Mouse (Mus musculus) embryonic facial prominence, embryonic 13.5 days (tissue): ENCODE results near the gene Alpk1. TPM values are rescaled to one million over a fixed set of nuclear protein-coding genes. Genes with fewer than 3 reads are reported as not detected.

Experiments
- ATAC-seq: fragments of 200-750 bp; cut with Nextera tagmentation; 2 replicates; pipeline ENCODE4 v1.8.0; 2017; ENCODE audit warnings: low read depth; ENCODE audit not compliant: insufficient number of reproducible peaks, insufficient read depth, low FRiP score, low TSS enrichment
- H3K27ac ChIP-seq: fragments of 300-500 bp; sonication (generic); 2 replicates; pipeline ENCODE4 v1.5.1; 2015; ENCODE audit warnings: moderate library complexity, mild to moderate bottlenecking, inconsistent platforms
- H3K27me3 ChIP-seq: fragments of 300-500 bp; sonication (generic); 2 replicates; pipeline ENCODE4 v1.6.1; 2015; ENCODE audit warnings: mild to moderate bottlenecking, inconsistent platforms
- H3K36me3 ChIP-seq: fragments of 300-500 bp; sonication (generic); 2 replicates; pipeline ENCODE4 v1.6.1; 2015; ENCODE audit warnings: mild to moderate bottlenecking, inconsistent platforms
- H3K4me1 ChIP-seq: fragments of 300-500 bp; sonication (generic); 2 replicates; pipeline ENCODE4 v1.6.1; 2015; ENCODE audit warnings: inconsistent platforms
- H3K4me2 ChIP-seq: fragments of 300-500 bp; sonication (generic); 2 replicates; pipeline ENCODE4 v1.6.1; 2015; ENCODE audit warnings: moderate library complexity, mild to moderate bottlenecking, inconsistent platforms
- H3K4me3 ChIP-seq: fragments of 300-500 bp; sonication (generic); 2 replicates; pipeline ENCODE4 v1.5.1; 2015; ENCODE audit warnings: mild to moderate bottlenecking, inconsistent platforms
- H3K9ac ChIP-seq: fragments of 300-500 bp; sonication (generic); 2 replicates; pipeline ENCODE4 v1.6.1; 2015; ENCODE audit warnings: mild to moderate bottlenecking, inconsistent platforms
- H3K9me3 ChIP-seq: fragments of 300-500 bp; sonication (generic); 2 replicates; pipeline ENCODE4 v1.6.1; 2016; ENCODE audit warnings: inconsistent platforms
- WGBS: fragments of 180-500 bp; shearing (Covaris S2); methylation state at CpG from one replicate; pipeline ENCODE4 v1.1.7; 2015; ENCODE audit warnings: mixed read lengths; 5-methylcytosine and 5-hydroxymethylcytosine counted together
- polyA plus RNA-seq: library from polyadenylated mRNA; unstranded; fragments of >200 nt; fragmentation: Nextera tagmentation; extraction: Ambion mirVana; gene quantifications from 2 replicates; pipeline ENCODE4 v1.2.1, GENCODE M21; 2015

Alpk1 gene
- polyA plus RNA-seq, 1 experiment from 2014 or later: 2.3 TPM

DNA sequence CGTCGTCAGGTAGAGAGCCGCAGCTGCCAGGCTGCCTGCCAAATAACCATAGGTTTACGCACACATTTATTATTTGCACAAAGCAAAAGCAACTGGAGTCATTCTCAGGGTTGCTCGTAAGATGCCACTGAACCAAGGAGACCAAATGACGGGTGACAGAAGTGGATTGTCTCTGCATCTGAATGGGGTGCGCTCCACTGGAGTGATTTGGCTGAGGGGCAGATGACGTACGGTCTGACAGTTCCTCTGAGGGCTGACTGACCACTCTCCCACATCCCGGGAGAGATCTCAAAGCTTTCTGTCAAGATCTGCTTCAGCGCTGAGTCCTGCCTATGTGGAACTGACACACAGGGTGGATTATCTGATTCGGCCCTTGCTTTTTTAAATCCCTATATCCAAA lies 24.7 kb upstream of the Alpk1 start:
- 86% methylated on average over 12 of the region's 12 CpGs for WGBS

DNA sequence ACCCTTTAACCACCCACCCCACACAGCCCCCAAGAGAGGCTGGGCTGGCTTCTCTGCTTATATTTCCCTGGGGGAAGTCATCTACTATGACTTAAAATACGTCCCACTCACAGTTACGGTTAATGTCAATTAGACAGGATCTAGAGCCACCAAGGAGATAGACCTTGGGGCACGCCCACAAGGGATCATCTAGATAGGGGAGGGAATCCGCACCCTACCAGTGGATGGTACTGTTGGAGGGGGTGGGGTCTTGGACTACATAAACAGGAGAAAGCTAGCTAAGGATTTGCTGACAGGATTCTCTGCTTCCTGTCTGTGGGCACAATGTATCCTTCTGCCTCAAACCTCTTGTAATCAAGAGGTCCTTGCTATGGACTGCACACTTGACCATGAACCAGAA lies 24.1 kb upstream of the Alpk1 start:
- peaks cover 4% of the 10 kb centered on the region for H3K4me1 ChIP-seq
- no peak overlapping the region for H3K4me3 ChIP-seq
- no peaks in the 10 kb centered on the region for H3K9me3 ChIP-seq
- H3K27me3 ChIP-seq: no peaks in the 10 kb centered on the region
- ATAC-seq: no peak
- whole genome bisulfite sequencing: 77% methylated on average over 4 of the region's 4 CpGs
- H3K4me2 ChIP-seq: no peak overlapping the region
- no peak overlapping the region for H3K27ac ChIP-seq
- H3K9ac ChIP-seq: no peak overlapping the region
- peaks cover 36% of the 10 kb centered on the region for H3K36me3 ChIP-seq

More for the DNA sequence above, 24.7 kb upstream of the Alpk1 start:
- Histone ChIP-seq H3K4me3 (no peak overlapping the region), H3K4me2 (no peak overlapping the region), H3K36me3 (peaks cover 38% of the 10 kb centered on the region), H3K4me1 (peaks cover 8% of the 10 kb centered on the region), H3K9me3 (no peaks in the 10 kb centered on the region), H3K27me3 (no peaks in the 10 kb centered on the region), H3K9ac (no peak overlapping the region), H3K27ac (no peak overlapping the region)
- ATAC-seq: no peak

DNA sequence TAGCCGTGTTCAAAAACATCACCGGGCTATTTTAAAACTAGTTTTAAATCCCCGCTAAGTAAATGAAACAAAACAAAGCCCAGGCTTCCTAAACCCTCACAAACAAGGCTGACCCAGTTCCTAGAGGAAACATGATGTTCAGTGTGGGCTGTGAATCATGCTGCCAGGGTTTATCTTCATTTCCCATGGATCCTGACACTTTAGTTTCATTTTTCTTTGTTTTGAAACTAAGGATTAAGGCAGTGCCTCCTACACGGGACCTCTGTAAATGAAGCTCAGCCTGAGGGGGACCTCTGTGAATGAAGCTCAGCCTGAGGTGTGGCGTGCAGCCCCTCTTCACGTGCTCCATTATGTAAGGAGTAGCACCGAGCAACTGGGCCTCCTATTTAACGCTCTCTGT lies 22.5 kb upstream of the Alpk1 start:
- no peak overlapping the region for H3K4me2 ChIP-seq
- no peak for ATAC-seq
- no peaks in the 10 kb centered on the region for H3K27me3 ChIP-seq
- peaks cover 20% of the 10 kb centered on the region for H3K36me3 ChIP-seq
- H3K27ac ChIP-seq: no peak overlapping the region
- H3K9me3 ChIP-seq: no peaks in the 10 kb centered on the region
- 56% methylated on average over 8 of the region's 8 CpGs for WGBS
- H3K4me1 ChIP-seq: no peaks in the 10 kb centered on the region; the same call in 1 of the 2 replicates
- no peak overlapping the region for H3K9ac ChIP-seq
- H3K4me3 ChIP-seq: no peak overlapping the region

DNA sequence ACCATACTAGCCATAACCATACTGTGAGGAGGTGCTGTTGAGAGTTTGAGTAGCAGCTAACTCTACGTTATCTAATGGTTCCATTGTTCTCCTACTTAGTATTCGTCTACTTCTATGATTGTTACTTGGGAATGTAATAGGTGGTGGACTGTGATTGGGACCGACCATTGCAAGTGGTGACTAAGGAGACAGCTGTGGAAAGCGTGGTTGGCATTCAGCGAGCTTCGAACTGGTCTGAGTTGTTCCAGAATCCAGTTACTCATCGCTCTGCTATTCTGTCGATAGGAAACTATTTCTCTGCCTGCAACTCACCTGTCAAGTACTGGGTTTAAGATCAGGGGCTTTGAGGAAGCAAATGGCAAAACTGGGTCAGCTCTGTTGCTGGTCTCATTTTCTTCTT lies 20.8 kb upstream of the Alpk1 start:
- H3K4me3 ChIP-seq: no peak overlapping the region
- H3K9me3 ChIP-seq: no peaks in the 10 kb centered on the region
- no peak overlapping the region for H3K4me2 ChIP-seq
- H3K27ac ChIP-seq: no peak overlapping the region
- H3K36me3 ChIP-seq: peaks cover 12% of the 10 kb centered on the region
- 92% methylated on average over 8 of the region's 8 CpGs for WGBS
- H3K4me1 ChIP-seq: no peaks in the 10 kb centered on the region
- no peak for ATAC-seq
- no peaks in the 10 kb centered on the region for H3K27me3 ChIP-seq
- H3K9ac ChIP-seq: no peak overlapping the region

DNA sequence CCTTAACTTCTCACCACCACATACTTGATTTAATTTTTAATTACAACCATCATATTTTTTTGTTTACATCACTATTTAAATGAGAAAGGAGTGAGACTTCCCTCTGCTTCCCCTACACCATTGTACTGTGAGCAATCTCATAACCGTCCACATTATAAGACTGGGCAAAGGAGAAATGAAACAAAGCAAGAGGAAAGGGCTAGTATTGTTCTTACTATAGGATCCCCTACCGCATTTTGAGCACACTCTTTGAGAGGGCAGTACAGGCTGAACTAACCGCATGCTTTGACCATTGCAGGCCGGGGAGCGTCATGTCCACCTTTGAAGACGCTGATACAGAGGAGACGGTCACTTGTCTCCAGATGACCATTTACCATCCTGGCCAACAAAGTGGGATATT lies 15.9 kb upstream of the Alpk1 start:
- no peaks in the 10 kb centered on the region for H3K36me3 ChIP-seq
- H3K9me3 ChIP-seq: no peaks in the 10 kb centered on the region
- H3K4me3 ChIP-seq: no peak overlapping the region
- H3K4me1 ChIP-seq: peaks cover 2% of the 10 kb centered on the region
- WGBS: 96% methylated on average over 7 of the region's 7 CpGs
- ATAC-seq: no peak
- no peak overlapping the region for H3K4me2 ChIP-seq
- no peak overlapping the region for H3K9ac ChIP-seq
- peaks cover 9% of the 10 kb centered on the region for H3K27me3 ChIP-seq
- H3K27ac ChIP-seq: no peak overlapping the region

DNA sequence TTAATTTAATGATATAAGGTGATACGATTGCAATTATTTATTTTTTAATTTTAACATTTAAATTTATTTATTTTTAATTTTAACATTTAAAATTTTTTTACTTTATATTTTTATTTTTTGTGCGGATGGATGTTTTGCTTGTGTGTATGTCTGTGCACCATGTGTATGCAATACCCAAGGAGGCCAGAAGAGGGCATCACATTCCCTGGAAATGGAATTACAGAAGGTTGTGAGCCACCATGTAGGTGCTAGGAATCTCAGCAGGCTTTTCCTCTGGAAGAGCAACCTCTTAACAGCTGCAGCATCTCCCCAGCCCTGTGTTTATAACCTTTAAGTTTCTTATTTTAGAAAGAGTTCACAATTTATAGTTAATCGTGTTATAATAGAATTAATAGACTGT lies 15.4 kb upstream of the Alpk1 start:
- Histone ChIP-seq H3K9me3 (no peaks in the 10 kb centered on the region), H3K4me2 (no peak overlapping the region), H3K36me3 (no peaks in the 10 kb centered on the region), H3K4me1 (peaks cover 7% of the 10 kb centered on the region), H3K4me3 (no peak overlapping the region), H3K9ac (no peak overlapping the region), H3K27ac (no peak overlapping the region), H3K27me3 (peaks cover 13% of the 10 kb centered on the region)
- 96% methylated on average over 3 of the region's 3 CpGs for WGBS
- ATAC-seq: no peak

DNA sequence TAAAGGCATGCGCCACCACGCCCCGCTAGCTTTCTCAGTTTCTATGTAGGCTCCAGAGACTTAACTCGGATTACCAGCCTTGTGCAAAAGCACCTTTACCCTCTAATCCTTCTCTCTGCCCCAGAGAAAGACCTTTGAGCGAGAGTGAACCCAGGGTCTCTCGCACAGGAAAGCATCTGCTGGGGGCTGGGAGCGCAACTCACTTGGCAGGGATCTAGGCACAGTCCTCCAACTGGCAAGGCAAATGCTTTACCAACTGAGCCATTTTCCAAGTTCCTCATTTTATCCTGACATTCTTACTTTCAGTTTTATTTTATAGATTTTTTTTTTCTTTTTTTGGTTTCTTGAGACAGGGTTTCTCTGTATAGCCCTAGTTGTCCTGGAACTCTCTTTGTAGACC lies 12.7 kb upstream of the Alpk1 start:
- Histone ChIP-seq H3K4me1 (peaks cover 13% of the 10 kb centered on the region), H3K27ac (no peak overlapping the region), H3K27me3 (peaks cover 37% of the 10 kb centered on the region), H3K9ac (no peak overlapping the region), H3K4me2 (no peak overlapping the region), H3K36me3 (no peaks in the 10 kb centered on the region), H3K4me3 (no peak overlapping the region), H3K9me3 (no peaks in the 10 kb centered on the region)
- WGBS: 77% methylated on average over 7 of the region's 7 CpGs
- no peak for ATAC-seq

DNA sequence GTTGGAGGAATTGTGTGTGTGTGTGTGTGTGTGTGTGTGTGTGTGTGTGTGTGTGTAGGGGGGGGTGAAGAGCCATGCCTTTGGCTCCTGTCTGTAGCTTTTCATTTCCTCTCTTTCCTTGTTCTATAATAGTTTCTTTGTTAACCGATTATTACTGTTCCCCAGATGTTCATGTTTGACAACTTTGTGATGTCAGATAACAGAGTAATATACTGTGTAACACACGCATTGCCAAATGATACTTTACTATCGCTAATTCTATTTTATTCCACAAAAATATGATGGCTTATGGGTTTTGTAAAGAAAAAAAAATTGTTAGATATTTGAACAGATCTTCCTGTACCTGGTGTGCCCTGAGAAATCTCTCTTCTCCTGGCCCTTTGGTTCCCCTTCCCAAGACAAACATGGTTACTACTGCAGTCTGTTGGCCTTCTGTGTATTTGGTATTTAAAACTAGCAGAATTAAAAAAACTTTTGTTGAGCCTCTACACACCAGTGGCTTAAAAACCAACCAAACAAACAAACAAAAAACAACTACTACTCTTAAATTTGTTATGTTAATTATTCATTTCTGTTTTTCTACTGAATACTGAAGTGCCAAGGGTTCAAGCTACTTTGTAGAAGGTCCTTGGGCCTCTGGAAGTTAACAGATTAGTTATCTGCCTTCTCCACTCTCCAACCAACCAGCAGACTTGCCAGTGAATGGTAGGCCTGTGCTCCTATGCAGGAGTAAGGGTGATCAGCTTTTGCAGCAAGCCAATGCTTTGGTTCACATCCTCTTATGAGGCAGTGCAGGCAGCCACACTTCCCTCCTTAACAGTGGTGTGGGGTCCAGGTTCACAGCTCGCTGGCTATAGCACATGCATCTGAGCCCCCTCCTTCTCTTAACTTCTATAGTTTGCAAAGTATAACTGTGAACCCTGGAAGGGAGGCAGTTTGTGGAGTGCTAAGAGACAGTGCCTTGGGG lies 11.6 kb upstream of the Alpk1 start:
- H3K4me2 ChIP-seq: peak overlapping the region; percentile 98
- no peaks in the 10 kb centered on the region for H3K36me3 ChIP-seq
- H3K27ac ChIP-seq: no peak overlapping the region
- H3K4me1 ChIP-seq: peaks cover 13% of the 10 kb centered on the region
- no peaks in the 10 kb centered on the region for H3K9me3 ChIP-seq
- H3K4me3 ChIP-seq: no peak overlapping the region
- 46% methylated on average over 4 of the region's 4 CpGs for WGBS
- peaks cover 42% of the 10 kb centered on the region for H3K27me3 ChIP-seq
- ATAC-seq: no peak
- H3K9ac ChIP-seq: no peak overlapping the region

DNA sequence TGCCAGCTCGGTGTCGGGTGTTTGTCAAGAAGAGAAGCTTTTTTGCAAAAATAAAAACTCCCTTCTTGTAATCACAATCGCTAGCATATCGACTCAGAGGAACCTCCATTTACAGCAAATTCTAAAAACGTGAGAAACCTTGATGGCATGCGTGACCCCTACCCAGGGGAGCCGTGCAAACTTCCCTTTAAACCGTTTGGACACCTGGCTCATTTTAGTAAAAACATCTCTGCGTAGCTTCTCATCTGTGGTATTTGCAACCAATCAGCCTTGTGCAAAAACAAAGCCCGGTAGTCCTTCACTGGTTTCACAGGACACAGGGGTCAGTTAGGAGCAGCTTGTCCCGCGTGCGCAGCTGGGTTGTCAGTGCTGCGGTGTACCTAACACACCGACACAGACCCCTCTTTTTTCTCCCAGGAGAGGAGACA lies 10.7 kb upstream of the Alpk1 start:
- no peak overlapping the region for H3K27ac ChIP-seq
- 1% methylated on average over 15 of the region's 15 CpGs for WGBS
- peak overlapping the region; percentile 98 for H3K4me2 ChIP-seq
- ATAC-seq: no peak
- H3K9me3 ChIP-seq: no peaks in the 10 kb centered on the region
- H3K4me1 ChIP-seq: peaks cover 15% of the 10 kb centered on the region
- peak overlapping the region; percentile 61 for H3K4me3 ChIP-seq
- no peaks in the 10 kb centered on the region for H3K36me3 ChIP-seq
- H3K27me3 ChIP-seq: peaks cover 44% of the 10 kb centered on the region
- H3K9ac ChIP-seq: peak overlapping the region; percentile 71

DNA sequence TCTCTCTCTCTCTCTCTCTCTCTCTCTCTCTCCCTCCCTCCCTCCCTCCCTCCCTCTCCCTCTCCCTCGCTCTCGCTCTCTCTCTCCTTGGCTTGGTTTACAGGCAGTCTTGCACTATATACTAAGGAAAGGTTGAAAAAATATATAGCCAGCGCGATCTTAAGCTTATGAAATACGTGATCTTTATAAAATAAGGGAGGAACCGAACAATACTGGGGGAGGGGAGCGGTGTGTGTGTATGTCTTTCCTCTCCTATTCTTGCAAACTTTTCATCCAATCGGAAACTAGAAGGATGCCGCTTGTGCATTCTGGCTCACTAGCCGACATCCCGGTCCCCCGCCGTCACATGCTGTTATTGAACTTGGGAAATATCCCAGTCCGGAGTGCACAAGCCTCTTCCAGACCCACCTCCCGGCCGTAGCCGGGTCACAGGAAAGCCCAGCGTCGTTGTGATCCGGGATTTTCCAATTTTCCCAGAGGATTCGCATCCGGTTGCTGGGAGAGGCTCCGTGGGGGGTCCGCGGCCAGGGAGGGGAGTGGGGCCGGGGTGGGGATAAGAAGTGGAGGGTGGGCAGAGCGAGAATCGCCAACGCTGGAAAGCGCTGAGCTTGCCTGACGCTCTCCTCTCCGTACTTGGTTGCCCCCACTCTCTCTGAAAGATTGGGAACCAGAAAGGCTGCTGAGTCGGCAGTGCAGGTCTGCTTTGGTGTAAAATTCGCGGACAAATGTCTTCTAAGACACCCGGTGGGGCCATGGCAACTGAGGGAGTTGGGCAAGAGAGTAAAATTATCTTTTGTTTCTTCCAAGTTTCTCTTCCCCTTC lies 10.1 kb upstream of the Alpk1 start:
- H3K36me3 ChIP-seq: no peaks in the 10 kb centered on the region
- under 1% methylated on average over 35 of the region's 36 CpGs for WGBS

DNA sequence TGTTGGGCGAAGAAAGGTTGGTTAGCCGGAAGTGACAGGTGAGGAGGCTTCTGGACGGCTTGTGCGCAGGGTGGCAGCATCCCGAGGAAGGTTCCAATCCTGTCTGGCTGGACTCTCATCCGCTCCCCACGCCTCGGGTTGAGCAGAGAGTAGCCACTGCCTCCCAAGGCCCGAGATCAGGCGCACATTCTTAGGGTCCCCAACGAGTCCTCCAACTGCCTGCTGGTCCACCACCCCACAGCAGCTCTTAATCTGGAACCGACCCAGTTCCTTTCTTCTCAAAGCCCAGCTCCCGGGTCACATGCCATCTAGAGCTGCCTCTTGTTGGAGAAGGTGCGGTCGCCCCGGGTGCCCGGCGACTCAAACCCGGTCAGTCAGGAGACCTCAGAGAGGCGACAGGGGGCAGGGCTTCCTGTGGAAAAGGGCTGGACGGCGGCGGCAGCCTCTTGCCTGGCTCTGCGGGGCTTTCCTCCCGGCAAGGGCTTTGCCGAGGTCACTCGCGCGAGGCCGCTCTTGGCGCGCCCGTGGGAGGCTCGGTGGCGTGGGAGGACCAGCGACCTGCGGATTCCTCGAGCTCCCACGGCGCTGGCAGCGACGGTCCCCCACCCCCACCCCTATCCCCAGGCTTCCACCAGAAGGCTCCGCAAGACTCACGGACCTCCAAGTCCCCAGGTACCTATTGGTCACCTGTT lies 9.3 kb upstream of the Alpk1 start, which contains the start of gene Tifa:
TSS of gene Tifa (plus strand) at position 306 of the 692 bp plus-strand sequence.
- Histone ChIP-seq H3K4me3 (peak within 1 kb of the TSS; percentile 61), H3K36me3 (no peaks in the 10 kb centered on the region), H3K27me3 (peaks cover 44% of the 10 kb centered on the region), H3K4me1 (peaks cover 15% of the 10 kb centered on the region), H3K4me2 (peak within 1 kb of the TSS; percentile 98), H3K27ac (no peak within 1 kb of the TSS), H3K9me3 (no peaks in the 10 kb centered on the region), H3K9ac (peak within 1 kb of the TSS; percentile 71)
- WGBS: under 1% methylated on average over 41 of the region's 44 CpGs
- peak; percentile 16; the same call in 1 of the 2 replicates for ATAC-seq

More for the DNA sequence above, 10.1 kb upstream of the Alpk1 start:
- H3K27me3 ChIP-seq: peaks cover 44% of the 10 kb centered on the region
- H3K4me2 ChIP-seq: peak overlapping the region; percentile 98
- no peaks in the 10 kb centered on the region for H3K9me3 ChIP-seq
- H3K4me1 ChIP-seq: peaks cover 15% of the 10 kb centered on the region
- H3K27ac ChIP-seq: no peak overlapping the region
- peak overlapping the region; percentile 61 for H3K4me3 ChIP-seq
- ATAC-seq: no peak
- H3K9ac ChIP-seq: peak overlapping the region; percentile 71
